Mouse (Mus musculus) B cell, adult 67 days (primary cell): ENCODE results near the gene Gcc1. TPM values are rescaled to one million over a fixed set of nuclear protein-coding genes. Genes with fewer than 3 reads are reported as not detected.

Experiments used
- total RNA-seq, 2 experiments: library from RNA; stranded (reverse); gene quantifications; 4 replicates each; pipeline ENCODE4 v1.2.4; 2023

Gcc1 gene
- total RNA-seq, result 10 to 100 TPM; 21.0 to 24.4 TPM

GRCm38 (mm10) chr6:28428290-28428689 is at the start of gene Gcc1:
Gene Gcc1 (minus strand): TSS chr6:28428390.

GRCm38 (mm10) chr6:28474839-28475238 is 46.6 kb upstream of the Gcc1 start, which contains the start of gene Snd1:
Gene Snd1 (plus strand): TSS chr6:28475139.

DNA sequence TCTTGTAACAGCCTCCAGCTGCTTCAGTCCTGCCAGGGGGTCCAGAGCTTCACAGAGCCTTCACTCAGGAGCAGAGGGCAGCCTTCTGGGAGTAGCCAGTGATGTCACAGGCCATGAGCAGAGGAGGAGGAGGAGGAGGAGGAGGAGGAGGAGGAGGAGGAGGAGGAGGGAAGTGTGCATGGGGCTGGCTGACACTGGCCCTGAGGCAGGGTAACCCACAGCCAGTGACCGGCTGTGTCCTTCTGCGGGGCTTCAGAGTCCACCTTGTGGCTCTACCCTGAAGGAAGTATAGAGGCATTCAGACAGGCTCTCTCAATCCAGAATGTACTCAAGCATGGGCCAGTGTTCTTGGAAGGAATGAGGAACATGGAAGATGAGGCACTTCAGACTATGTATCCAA is 21.1 kb upstream of the Gcc1 start, which contains the start of gene Pax4:
Pax4 (minus strand) TSS at position 101 of the 400 bp plus-strand sequence.

DNA sequence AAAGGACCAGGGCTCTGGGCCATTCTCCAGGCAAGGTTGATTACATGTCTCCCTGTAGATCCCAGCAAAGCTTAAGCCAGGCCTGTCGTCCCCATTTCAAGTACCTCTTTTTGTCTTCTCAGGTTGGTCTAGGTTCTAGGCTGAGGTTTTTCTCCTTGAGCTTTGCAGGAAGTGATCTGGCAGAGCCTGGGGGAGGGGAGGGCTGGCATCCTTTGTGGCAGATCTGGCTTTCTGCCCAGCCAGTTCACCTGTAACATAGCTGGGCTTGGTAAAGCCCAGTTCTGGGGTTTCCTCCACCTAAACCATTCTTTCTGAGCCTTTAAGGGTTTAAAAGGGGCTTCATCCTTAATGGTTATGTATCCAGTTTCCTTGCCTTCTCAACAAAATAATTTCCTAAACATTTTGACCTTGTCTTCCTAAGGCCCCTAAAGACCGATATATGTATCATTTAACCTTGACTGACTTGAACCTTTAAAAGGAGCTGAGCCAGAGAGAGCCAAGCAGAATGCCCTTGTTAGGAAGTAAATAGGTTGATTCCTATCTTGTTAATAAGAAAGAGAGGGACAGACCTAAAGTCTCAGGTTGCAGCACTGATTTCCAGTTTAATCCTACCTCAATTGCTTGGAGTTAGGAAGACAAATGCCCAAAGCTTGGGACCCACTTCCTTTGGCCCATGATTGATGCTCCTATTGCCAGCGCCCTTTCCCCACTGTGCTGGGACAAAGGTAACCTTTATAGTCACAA is 922 bp downstream of the Gcc1 start, which contains the start of gene Fscn3:
Fscn3 (plus strand) TSS at position 694 of the 744 bp plus-strand sequence.

GRCm38 (mm10) chr6:28423313-28423712 is 4.9 kb downstream of the Gcc1 start, which contains the start of gene Arf5:
Gene Arf5 (plus strand): TSS chr6:28423560.

DNA sequence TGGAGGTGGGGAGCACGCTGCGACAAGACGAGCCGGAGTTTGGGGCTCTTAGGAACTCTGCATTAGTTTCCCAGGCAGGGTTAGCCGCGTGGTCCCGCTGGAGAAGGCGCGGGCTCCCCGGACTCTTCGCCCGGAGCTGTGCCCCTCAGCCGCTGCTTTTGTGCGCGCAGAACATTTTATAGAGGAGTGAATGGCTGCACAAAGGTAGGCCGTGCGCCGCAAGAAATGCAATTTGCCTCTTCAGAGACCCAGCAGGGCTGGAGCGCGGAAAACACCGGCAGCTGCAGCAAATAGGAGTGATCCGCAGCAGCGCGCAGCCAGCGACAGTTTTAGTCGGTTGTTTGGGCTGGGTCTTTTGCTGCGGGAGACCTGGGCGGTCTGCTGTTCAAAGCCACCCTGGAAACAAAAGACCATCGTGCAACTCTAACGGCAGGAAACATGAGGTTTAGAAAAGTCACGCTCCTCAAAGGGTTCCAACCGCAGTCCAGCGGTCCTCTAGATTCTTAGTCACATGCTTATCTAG is 30.4 kb downstream of the Gcc1 start, which contains the start of gene Zfp800:
Zfp800 (minus strand) TSS at position 325 of the 523 bp plus-strand sequence.

Other genes with a start within 250 kb of the Gcc1 start
- gene Zfp800, start 30.4 kb downstream of the Gcc1 start, total RNA-seq, result 10 to 100 TPM; 51.3 to 69.1 TPM
- 100 to 1,000 TPM in 1 of 2 experiments, 10 to 100 TPM in 1; 99.3 to 118 TPM for gene Arf5, start 4.8 kb downstream of the Gcc1 start, total RNA-seq
- 1 to 10 TPM in 1 of 2 experiments, under 1 TPM in 1; 0.30 to 1.2 TPM for gene Fscn3, start 601 bp downstream of the Gcc1 start, total RNA-seq
- not detected for gene Pax4, start 21.0 kb upstream of the Gcc1 start, total RNA-seq
- 10 to 100 TPM; 96.7 to 97.0 TPM for gene Snd1, start 46.7 kb upstream of the Gcc1 start, total RNA-seq